Mouse (Mus musculus): Measurements from ENCODE around the gene Atp9a.

DNA sequence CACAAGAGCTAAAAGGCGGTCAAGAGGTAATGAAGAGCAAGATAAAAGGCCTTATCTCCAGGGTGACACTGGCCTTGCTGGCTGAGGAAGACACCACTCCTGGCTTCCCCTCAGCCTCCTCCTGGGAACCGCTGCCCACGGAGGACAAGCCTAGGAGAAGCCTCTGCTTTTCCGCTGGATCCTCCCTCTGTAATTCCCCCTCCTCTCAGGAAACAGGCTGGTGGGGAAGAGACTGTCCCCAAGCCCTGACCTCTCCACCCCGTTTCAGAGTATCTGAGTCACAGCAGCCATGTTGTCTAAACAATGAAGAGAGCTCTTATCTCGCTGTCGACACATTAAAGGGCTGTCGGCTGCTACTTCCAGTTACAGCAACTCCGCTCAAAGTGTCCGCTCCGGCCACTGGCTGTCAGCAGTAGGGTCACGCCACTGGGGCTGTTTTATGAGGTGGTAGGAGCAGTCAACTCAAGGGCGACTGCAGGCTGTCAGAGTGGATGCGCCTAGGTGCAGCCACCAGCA is 108.8 kb downstream of the Atp9a start:
- TF ChIP-seq CTCF (IDR thresholded peaks at IDR 0.05; ENCODE audit: low read depth), result no peak
- TF ChIP-seq EP300 (optimal IDR thresholded peaks at IDR 0.05), result no peak

Data from stomach, postnatal 0 days (tissue).